Mouse (Mus musculus): ENCODE data around the gene Zzz3. TPM values are rescaled to one million over a fixed set of nuclear protein-coding genes. Genes with fewer than 3 reads are reported as not detected.

The Zzz3 gene
- total RNA-seq, 2 experiments from 2014 or later: 22.8 to 23.5 TPM

GRCm38 (mm10) chr3:152484206-152484605 lies 88.9 kb downstream of the Zzz3 start:
- intact Hi-C loops (cut with DNase I): no loop called here
- no peak for DNase-seq (ENCODE audit: low spot score)

GRCm38 (mm10) chr3:152488964-152489363 lies 93.7 kb downstream of the Zzz3 start:
- intact Hi-C loops (cut with DNase I): no loop called here
- DNase-seq (ENCODE audit: low spot score): no peak

DNA sequence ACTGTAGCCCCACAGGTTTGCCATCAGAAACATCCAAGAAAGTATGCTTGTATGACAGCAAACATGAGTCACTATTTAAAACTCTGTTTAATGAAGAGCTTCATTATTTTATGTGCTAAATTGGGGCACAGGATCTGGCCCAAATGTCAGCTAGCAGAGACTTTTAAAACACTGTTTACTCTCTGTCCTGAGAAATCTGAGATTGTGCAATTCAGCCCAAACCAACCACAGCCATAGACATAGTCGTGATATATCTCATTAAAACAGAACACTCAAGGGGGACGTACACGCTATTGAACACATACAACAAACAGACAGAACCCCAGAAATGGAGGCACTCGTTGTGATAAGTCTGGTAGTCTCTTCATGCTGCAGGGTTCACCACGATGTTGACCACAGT lies 95.2 kb downstream of the Zzz3 start:
- intact Hi-C loops (cut with DNase I): no loop called here
- DNase-seq (ENCODE audit: low spot score): no peak

GRCm38 (mm10) chr3:152492241-152492640 lies 97.0 kb downstream of the Zzz3 start:
- DNase-seq (ENCODE audit: low spot score): no peak
- intact Hi-C loops (cut with DNase I): no loop called here

DNA sequence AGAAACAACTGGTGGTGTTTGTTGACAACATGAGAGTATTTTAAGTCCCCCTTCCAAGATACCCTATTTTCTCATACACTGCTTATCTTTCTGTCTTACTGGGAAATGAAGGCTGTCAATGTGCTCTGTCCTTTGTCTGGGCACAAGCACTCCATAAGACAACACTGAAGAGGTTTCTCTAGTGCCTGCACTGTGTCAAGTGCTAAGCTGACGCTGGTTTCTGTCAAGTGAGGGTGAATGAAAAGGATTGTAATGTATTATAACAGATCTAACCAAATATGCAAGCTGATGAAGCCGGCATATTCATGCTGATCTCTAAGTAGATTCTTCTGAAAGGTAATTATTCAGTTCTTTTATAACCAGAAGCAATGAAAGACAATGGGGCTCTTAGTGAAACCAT lies 98.5 kb downstream of the Zzz3 start:
- intact Hi-C loops (cut with DNase I): no loop called here
- DNase-seq (ENCODE audit: low spot score): no peak

DNA sequence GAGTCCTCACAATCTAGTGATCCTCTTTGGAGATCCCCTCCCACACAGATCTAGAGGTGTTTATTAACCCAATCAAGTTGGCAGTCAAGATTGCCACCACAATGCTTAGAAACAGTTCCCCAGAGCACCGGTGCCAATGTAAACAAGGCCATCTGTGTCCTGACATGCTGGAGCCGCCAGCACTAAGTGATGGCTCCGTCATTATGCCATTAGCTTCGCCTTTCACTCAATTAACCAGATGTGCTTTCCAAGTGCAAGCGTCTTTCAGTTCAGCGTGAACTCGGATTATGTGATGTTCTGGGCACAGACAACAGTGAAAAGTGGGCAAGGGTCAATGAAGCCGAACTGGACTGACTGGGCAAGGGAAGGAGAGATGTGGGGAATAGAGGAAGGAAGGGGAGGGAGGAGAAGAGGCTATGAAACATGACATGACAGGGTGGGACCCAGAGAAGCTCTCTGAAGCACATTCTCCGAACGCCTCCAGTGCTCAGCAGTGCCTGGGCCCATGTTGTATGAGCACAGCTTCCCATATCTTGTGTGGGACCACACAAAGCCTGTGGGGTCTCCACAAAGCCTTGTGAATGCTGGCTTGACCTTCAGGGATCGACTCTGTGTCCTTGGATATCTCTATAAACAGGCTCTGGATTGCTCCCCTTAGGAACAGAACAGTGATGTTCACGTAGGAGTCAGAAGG lies 99.5 kb downstream of the Zzz3 start:
- intact Hi-C loops (cut with DNase I): no loop called here
- no peak for DNase-seq (ENCODE audit: low spot score)

GRCm38 (mm10) chr3:152495415-152495898 lies 100.2 kb downstream of the Zzz3 start:
- intact Hi-C loops (cut with DNase I): no loop called here
- DNase-seq (ENCODE audit: low spot score): no peak

- intact Hi-C loops (cut with DNase I): no loop called here
- DNase-seq (ENCODE audit: low spot score): no peak
Observed at GRCm38 (mm10) chr3:152497084-152497483, 101.8 kb downstream of the Zzz3 start.

- DNase-seq (ENCODE audit: low spot score): no peak
- intact Hi-C loops (cut with DNase I): no loop called here
Observed at GRCm38 (mm10) chr3:152497842-152498241, 102.6 kb downstream of the Zzz3 start.

GRCm38 (mm10) chr3:152498968-152499696 lies 103.9 kb downstream of the Zzz3 start:
- intact Hi-C loops (cut with DNase I): no loop called here

DNA sequence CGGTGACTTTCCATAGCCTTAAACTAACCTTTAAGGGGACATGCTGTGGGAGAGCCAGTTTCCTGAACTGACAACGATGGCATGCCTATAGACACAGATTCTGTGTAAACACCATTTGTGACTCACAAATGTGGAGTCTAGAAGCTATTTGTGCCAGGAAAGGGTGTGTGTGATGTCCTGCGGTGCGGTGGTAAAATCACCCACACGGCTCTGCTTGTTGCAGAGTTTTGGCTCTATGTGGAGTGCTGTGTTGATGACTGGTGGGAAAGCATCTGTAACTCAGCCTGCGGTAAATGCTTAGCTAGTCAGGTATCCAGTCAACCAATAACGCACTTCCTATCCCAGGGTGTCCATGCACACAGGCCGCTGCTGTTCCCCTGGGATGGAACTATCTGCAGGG lies 112.6 kb downstream of the Zzz3 start:
- no peak for DNase-seq (ENCODE audit: low spot score)
- intact Hi-C loops (cut with DNase I): no loop called here

More at GRCm38 (mm10) chr3:152498968-152499696, 103.9 kb downstream of the Zzz3 start:
- DNase-seq (ENCODE audit: low spot score): no peak

DNA sequence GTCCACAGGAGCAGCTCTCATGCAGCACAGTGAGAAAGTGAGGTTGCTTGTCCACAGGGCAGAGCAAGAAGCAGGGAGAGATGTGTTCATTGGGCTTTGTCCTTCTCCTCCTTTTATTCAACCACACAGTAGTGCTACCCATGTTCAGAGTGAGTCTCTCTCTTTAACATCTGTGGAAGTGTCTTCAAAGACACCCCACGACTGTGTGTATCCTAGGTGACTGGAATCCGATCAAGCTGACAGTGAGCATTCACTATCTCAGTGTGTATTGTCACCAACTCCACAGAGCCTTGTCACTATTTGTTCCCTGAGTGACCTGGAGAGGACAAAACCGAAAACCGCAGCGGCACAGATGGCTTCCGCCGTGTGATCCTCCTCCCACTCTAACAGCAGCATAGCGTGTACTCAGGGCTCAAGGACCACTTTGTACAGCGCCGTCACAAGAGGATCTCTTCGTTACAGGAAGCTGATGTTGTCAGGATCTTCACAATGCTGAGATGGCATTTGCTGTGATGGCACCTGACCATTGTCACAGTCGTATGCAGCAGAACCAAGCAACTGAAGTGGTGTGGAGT lies 113.2 kb downstream of the Zzz3 start:
- intact Hi-C loops (cut with DNase I): no loop called here
- DNase-seq (ENCODE audit: low spot score): no peak

DNA sequence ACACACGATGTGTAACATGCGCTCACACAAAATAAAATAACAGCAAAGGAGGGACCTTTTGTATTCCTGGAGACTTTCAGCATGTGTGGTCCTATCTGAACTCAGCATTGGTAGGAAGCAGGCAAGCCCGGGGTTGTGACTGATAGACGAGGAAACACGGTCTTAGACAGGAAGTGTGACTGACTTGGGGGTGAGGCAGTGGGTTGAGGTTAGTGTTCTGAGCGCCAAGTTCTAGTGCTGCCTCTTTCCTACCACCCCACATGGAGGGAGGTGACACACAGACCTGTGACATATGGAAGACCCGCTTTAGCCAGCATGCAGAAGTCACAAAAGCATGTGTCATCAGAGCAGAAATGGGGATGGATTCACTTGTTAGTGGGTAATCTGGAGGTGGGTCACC lies 114.0 kb downstream of the Zzz3 start:
- DNase-seq (ENCODE audit: low spot score): no peak
- intact Hi-C loops (cut with DNase I): no loop called here

Other genes with a start within 250 kb of the Zzz3 start
- gene Gipc2, start 229.2 kb upstream of the Zzz3 start, total RNA-seq (2021): 1 to 10 TPM; 3.6 to 4.0 TPM
- 100 to 1,000 TPM in 1 of 2 experiments, 10 to 100 TPM in 1; 87.8 to 113 TPM for gene Dnajb4, start 185.2 kb upstream of the Zzz3 start, total RNA-seq (2021)
- 10 to 100 TPM; 54.6 to 58.4 TPM for gene Fubp1, start 185.1 kb upstream of the Zzz3 start, total RNA-seq (2021)
- gene Nexn, start 129.1 kb upstream of the Zzz3 start, total RNA-seq (2021): 100 to 1,000 TPM; 324 to 334 TPM
- 10 to 100 TPM in 1 of 2 experiments, 1 to 10 TPM in 1; 9.6 to 10.3 TPM for gene Miga1, start 55.1 kb upstream of the Zzz3 start, total RNA-seq (2021)
- 10 to 100 TPM; 22.3 to 25.2 TPM for gene Usp33, start 49.0 kb upstream of the Zzz3 start, total RNA-seq (2021)